Mouse (Mus musculus) CH12.LX (cell line): ENCODE results near the gene Dctn3. TPM values are rescaled to one million over a fixed set of nuclear protein-coding genes. Genes with fewer than 3 reads are reported as not detected.
A peak's percentile ranks its signal among the peaks of the same experiment; 100 is the strongest.

ENCODE experiments used
- DNase-seq: peaks from one replicate; pipeline ENCODE4 v3.0.0-alpha.2; 2013; ENCODE audit errors: extremely low read depth
- H3K27ac ChIP-seq: 2 replicates; pipeline ENCODE4 v1.5.1; 2012; ENCODE audit warnings: low read depth, mild to moderate bottlenecking, control low read depth, moderate library complexity; ENCODE audit not compliant: insufficient read depth
- H3K27me3 ChIP-seq: replicated peaks from 2 replicates; pipeline ENCODE3; 2012; ENCODE audit warnings: inconsistent platforms
- H3K36me3 ChIP-seq, 2 experiments: replicated peaks in 1 of 2; 2 replicates each; pipeline versions ENCODE3 to v1.6.1; 2012; ENCODE audit warnings: inconsistent platforms in 1 of 2, low read length in 1 of 2, mild to moderate bottlenecking in 1 of 2, mixed read lengths in 1 of 2, moderate library complexity in 1 of 2; ENCODE audit not compliant: control insufficient read depth in 1 of 2, insufficient read depth in 1 of 2
- H3K4me1 ChIP-seq, 2 experiments: 2 replicates each; pipeline ENCODE4 v1.6.1; 2012; ENCODE audit warnings: inconsistent platforms in 1 of 2, moderate library complexity in 1 of 2; ENCODE audit not compliant: insufficient read depth in 2 of 2, control insufficient read depth in 1 of 2
- H3K4me2 ChIP-seq: 2 replicates; pipeline ENCODE4 v1.6.1; 2012; ENCODE audit warnings: low read depth, mild to moderate bottlenecking, control low read depth; ENCODE audit not compliant: poor library complexity, insufficient read depth, severe bottlenecking
- H3K4me3 ChIP-seq, 3 experiments: fragments of 150-350 bp in 1 of 3; sonication (generic) in 1 of 3; replicated peaks in 1 of 3; 2 replicates each; pipeline versions ENCODE3 to v1.5.1; 2011 to 2012; ENCODE audit warnings: low read depth in 2 of 3, low read length in 2 of 3, mild to moderate bottlenecking in 2 of 3, moderate library complexity in 2 of 3, control low read depth in 1 of 3, improper control_type of control experiment in 1 of 3, inconsistent platforms in 1 of 3, mixed read lengths in 1 of 3; ENCODE audit not compliant: poor library complexity in 1 of 3
- H3K79me2 ChIP-seq: replicated peaks from 2 replicates; pipeline ENCODE4 v1.6.1; 2012; ENCODE audit warnings: mild to moderate bottlenecking, moderate library complexity; ENCODE audit not compliant: control insufficient read depth, poor library complexity, insufficient read depth, severe bottlenecking; ENCODE audit errors: extremely low read depth
- H3K9ac ChIP-seq: 2 replicates; pipeline ENCODE4 v1.6.1; 2012; ENCODE audit warnings: low read depth, mild to moderate bottlenecking, control low read depth, moderate library complexity; ENCODE audit not compliant: insufficient read depth
- H3K9me3 ChIP-seq: replicated peaks from 2 replicates; pipeline ENCODE3; 2012; ENCODE audit warnings: low read length, inconsistent platforms, mixed read lengths
- BHLHE40 ChIP-seq: IDR thresholded peaks from 2 replicates; pipeline ENCODE4 v1.6.1; 2011; ENCODE audit warnings: mild to moderate bottlenecking, low read depth, low read length, improper control_type of control experiment
- CHD1 ChIP-seq: IDR thresholded peaks from 2 replicates; pipeline ENCODE4 v1.6.1; 2012; ENCODE audit warnings: low read depth, low read length, improper control_type of control experiment, inconsistent platforms
- CHD2 ChIP-seq: IDR thresholded peaks from 2 replicates; pipeline ENCODE4 v1.6.1; 2011; ENCODE audit warnings: low read length, improper control_type of control experiment
- CTCF ChIP-seq, 2 experiments: IDR thresholded peaks in 1 of 2; conservative IDR thresholded peaks in 1 of 2; 2 replicates each; pipeline ENCODE4 v1.5.1; 2011 to 2012; ENCODE audit warnings: low read depth in 2 of 2, low read length in 2 of 2, improper control_type of control experiment in 1 of 2, inconsistent platforms in 1 of 2, mild to moderate bottlenecking in 1 of 2, moderate library complexity in 1 of 2
- E2F4 ChIP-seq: IDR thresholded peaks from 2 replicates; pipeline ENCODE4 v1.6.1; 2011; ENCODE audit warnings: low read depth, low read length, improper control_type of control experiment; ENCODE audit not compliant: insufficient replicate concordance
- ELF1 ChIP-seq: IDR thresholded peaks from 2 replicates; pipeline ENCODE4 v1.6.1; 2014; ENCODE audit warnings: low read depth, mild to moderate bottlenecking, inconsistent platforms, low read length, improper control_type of control experiment
- ETS1 ChIP-seq: conservative IDR thresholded peaks from 2 replicates; pipeline ENCODE4 v1.6.1; 2012; ENCODE audit warnings: low read depth, mild to moderate bottlenecking, inconsistent platforms, low read length, improper control_type of control experiment, moderate library complexity
- GABPA ChIP-seq: IDR thresholded peaks from 2 replicates; pipeline ENCODE4 v1.6.1; 2012; ENCODE audit warnings: low read depth, low read length, improper control_type of control experiment, inconsistent platforms; ENCODE audit not compliant: insufficient replicate concordance
- IRF4 ChIP-seq: IDR thresholded peaks from 2 replicates; pipeline ENCODE4 v1.6.1; 2014; ENCODE audit warnings: low read depth, mild to moderate bottlenecking, inconsistent platforms, low read length, improper control_type of control experiment
- JUN ChIP-seq: IDR thresholded peaks from 2 replicates; pipeline ENCODE4 v1.6.1; 2011; ENCODE audit warnings: low read depth, mild to moderate bottlenecking, low read length, improper control_type of control experiment, moderate library complexity; ENCODE audit not compliant: insufficient read depth
- JUND ChIP-seq: conservative IDR thresholded peaks from 2 replicates; pipeline ENCODE4 v1.6.1; 2011; ENCODE audit warnings: low read depth, low read length, improper control_type of control experiment
- KAT2A ChIP-seq: IDR thresholded peaks from 2 replicates; pipeline ENCODE4 v1.6.1; 2012; ENCODE audit warnings: low read length, improper control_type of control experiment, inconsistent platforms; ENCODE audit not compliant: insufficient replicate concordance
- MAFK ChIP-seq: IDR thresholded peaks from 2 replicates; pipeline ENCODE4 v1.6.1; 2011; ENCODE audit warnings: low read length, improper control_type of control experiment; ENCODE audit not compliant: insufficient replicate concordance
- MAX ChIP-seq: IDR thresholded peaks from 2 replicates; pipeline ENCODE4 v1.6.1; 2011; ENCODE audit warnings: low read length, improper control_type of control experiment
- MAZ ChIP-seq: IDR thresholded peaks from 2 replicates; pipeline ENCODE4 v1.6.1; 2012; ENCODE audit warnings: low read depth, mild to moderate bottlenecking, inconsistent platforms, low read length, improper control_type of control experiment, moderate library complexity
- MEF2A ChIP-seq: IDR thresholded peaks from 2 replicates; pipeline ENCODE4 v1.6.1; 2014; ENCODE audit warnings: low read depth, mild to moderate bottlenecking, inconsistent platforms, low read length, improper control_type of control experiment, borderline replicate concordance
- MXI1 ChIP-seq: IDR thresholded peaks from 2 replicates; pipeline ENCODE4 v1.6.1; 2011; ENCODE audit warnings: mild to moderate bottlenecking, low read depth, low read length, improper control_type of control experiment
- MYC ChIP-seq: IDR thresholded peaks from 2 replicates; pipeline ENCODE4 v1.6.1; 2011; ENCODE audit warnings: low read depth, mild to moderate bottlenecking, improper control_type of control experiment, low read length
- NRF1 ChIP-seq: IDR thresholded peaks from 2 replicates; pipeline ENCODE4 v1.6.1; 2014; ENCODE audit warnings: low read depth, mild to moderate bottlenecking, inconsistent platforms, low read length, improper control_type of control experiment, moderate library complexity
- POLR2A ChIP-seq: IDR thresholded peaks from 2 replicates; pipeline ENCODE4 v1.6.1; 2011; ENCODE audit warnings: low read depth, mild to moderate bottlenecking, improper control_type of control experiment, low read length
- POLR2AphosphoS2 ChIP-seq: IDR thresholded peaks from 2 replicates; pipeline ENCODE4 v1.6.1; 2011; ENCODE audit warnings: low read depth, low read length, improper control_type of control experiment
- RAD21 ChIP-seq: IDR thresholded peaks from 2 replicates; pipeline ENCODE4 v1.6.1; 2011; ENCODE audit warnings: low read depth, mild to moderate bottlenecking, low read length, improper control_type of control experiment, moderate library complexity
- RCOR1 ChIP-seq: conservative IDR thresholded peaks from 2 replicates; pipeline ENCODE4 v1.6.1; 2012; ENCODE audit warnings: low read depth, mild to moderate bottlenecking, inconsistent platforms, low read length, improper control_type of control experiment
- SIN3A ChIP-seq: IDR thresholded peaks from 2 replicates; pipeline ENCODE4 v1.6.1; 2012; ENCODE audit warnings: low read length, improper control_type of control experiment, inconsistent platforms
- SMC3 ChIP-seq: IDR thresholded peaks from 2 replicates; pipeline ENCODE4 v1.6.1; 2011; ENCODE audit warnings: low read depth, low read length, improper control_type of control experiment
- UBTF ChIP-seq: IDR thresholded peaks from 2 replicates; pipeline ENCODE4 v1.6.1; 2012; ENCODE audit warnings: low read depth, mild to moderate bottlenecking, inconsistent platforms, low read length, improper control_type of control experiment, moderate library complexity
- USF1 ChIP-seq: IDR thresholded peaks from 2 replicates; pipeline ENCODE4 v1.6.1; 2014; ENCODE audit warnings: low read depth, mild to moderate bottlenecking, inconsistent platforms, low read length, improper control_type of control experiment
- USF2 ChIP-seq: conservative IDR thresholded peaks from 2 replicates; pipeline ENCODE4 v1.6.1; 2011; ENCODE audit warnings: low read depth, low read length, improper control_type of control experiment
- ZC3H11A ChIP-seq: IDR thresholded peaks from 2 replicates; pipeline ENCODE4 v1.6.1; 2012; ENCODE audit warnings: low read depth, mild to moderate bottlenecking, inconsistent platforms, low read length, improper control_type of control experiment
- ZMIZ1 ChIP-seq: IDR thresholded peaks from 2 replicates; pipeline ENCODE4 v1.6.1; 2012; ENCODE audit warnings: low read depth, mild to moderate bottlenecking, inconsistent platforms, low read length, improper control_type of control experiment
- ZNF384 ChIP-seq: IDR thresholded peaks from 2 replicates; pipeline ENCODE4 v1.6.1; 2012; ENCODE audit warnings: low read depth, low read length, improper control_type of control experiment, inconsistent platforms
- dilution Hi-C: fragments of 300-500 bp; cut with MboI; formaldehyde crosslinking; loops from 2 replicates; pipeline ENCODE4 v1.14.3; 2020; ENCODE audit warnings: low sequenced_read_pairs; ENCODE audit not compliant: extremely low pct_unique_long_range_greater_than_20kb, extremely low pct_ligation_motif_present
- in situ Hi-C: fragments of 300-500 bp; cut with MboI; formaldehyde crosslinking; loops from 3 replicates; pipeline ENCODE4 v1.14.3; 2019; ENCODE audit warnings: low sequenced_read_pairs, low pct_ligation_motif_present, low pct_unique_long_range_greater_than_20kb, mixed read lengths
- polyA plus RNA-seq: library from polyadenylated mRNA; unstranded; fragments of >175 nt; gene quantifications from 2 replicates; pipeline ENCODE4 v1.2.1, GENCODE M21; 2012; ENCODE audit warnings: low read depth; ENCODE audit not compliant: insufficient read length
- total RNA-seq, 2 experiments: library from RNA; depleted of rRNA; stranded (reverse); fragments of 300-350 nt in 1 of 2; fragments of >200 nt in 1 of 2; gene quantifications; 2 replicates each; pipeline ENCODE4 v1.2.3; 2012 to 2014

Gene Dctn3
- total and polyA plus RNA-seq, 3 experiments, result 90.5 to 133 (median 112) TPM

DNA sequence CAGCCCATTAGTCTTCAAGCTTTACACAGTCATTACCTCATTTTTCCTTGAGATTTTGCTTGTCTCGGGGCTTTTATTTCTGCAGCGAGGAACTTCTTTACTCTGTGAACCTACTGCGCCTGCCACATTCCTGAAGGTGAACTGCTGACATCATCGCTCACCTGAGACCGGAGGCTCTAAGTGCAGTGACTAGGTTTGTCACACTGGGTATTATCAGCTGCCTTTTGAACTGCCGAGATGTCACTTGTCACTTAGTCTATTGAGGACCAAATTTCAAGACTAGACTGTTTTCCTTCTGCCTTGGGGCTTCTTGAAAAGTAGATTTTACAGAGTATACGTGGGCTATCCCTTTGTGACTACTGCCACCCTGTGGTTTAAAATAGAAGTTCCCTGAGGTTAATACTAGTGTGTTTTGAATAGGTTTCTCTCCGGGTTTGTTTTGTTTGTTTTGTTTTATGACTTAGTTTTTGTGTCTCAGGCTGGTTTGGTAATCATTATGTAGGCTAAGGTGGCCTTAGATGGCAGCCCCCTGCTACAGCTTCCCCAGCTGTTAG, 14.7 kb downstream of the Dctn3 start:
- Histone ChIP-seq H3K27ac (no peak overlapping the region), H3K9ac (no peak overlapping the region), H3K4me2 (no peak overlapping the region), H3K9me3 (no peaks in the 10 kb centered on the region), H3K27me3 (peaks cover 45% of the 10 kb centered on the region), H3K36me3 (peaks cover 0 to 18% of the 10 kb centered on the region in 2 experiments), H3K4me3 (no peak overlapping the region), H3K79me2 (peaks cover 7% of the 10 kb centered on the region; the same call in 1 of the 2 replicates), H3K4me1 (peaks cover 14 to 36% of the 10 kb centered on the region in 2 experiments)
- in situ Hi-C loops (no loop called here), dilution Hi-C loops (no loop called here)
- peak; percentile 75 for TF ChIP-seq SMC3
- no peak for TF ChIP-seq RCOR1
- peak; percentile 88 for TF ChIP-seq RAD21
- peak; percentile 25 to 88; a peak in 3 of 4 replicates for TF ChIP-seq CTCF (conservative IDR thresholded peaks at IDR 0.05 in 1 of 2, IDR thresholded peaks at IDR 0.05 in 1 of 2; ENCODE audit: low read depth in 2 of 2, low read length in 2 of 2)
- no peak for TF ChIP-seq GABPA
- peak; percentile 68 for DNase-seq

DNA sequence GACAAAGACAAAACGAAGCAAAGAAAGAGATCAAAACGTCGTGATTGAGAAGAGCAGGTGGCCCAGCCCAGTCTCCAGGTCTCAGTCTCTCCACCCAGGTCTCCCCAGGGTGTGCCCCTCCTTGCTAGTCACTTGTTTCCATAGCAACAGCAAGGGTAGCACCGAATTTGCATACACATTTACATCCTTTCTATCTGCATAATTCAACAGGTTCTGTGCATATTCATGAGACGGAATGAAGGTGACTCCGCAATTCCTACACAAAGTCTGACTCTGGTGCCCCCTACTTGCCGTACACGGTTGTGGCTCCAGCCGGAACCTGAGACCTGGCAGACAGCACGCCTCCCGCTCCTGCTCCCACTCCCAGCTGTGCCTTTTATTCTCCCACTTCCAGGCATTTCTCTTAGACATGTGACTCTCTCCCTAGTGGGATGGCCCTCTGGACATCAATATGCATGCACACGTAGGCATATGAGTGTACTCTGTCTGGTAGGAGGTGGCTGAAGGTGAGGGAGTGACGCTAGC, 15.9 kb downstream of the Dctn3 start:
- peaks cover 12 to 30% of the 10 kb centered on the region in 2 experiments for H3K4me1 ChIP-seq
- no peak overlapping the region for H3K27ac ChIP-seq
- peak overlapping the region; percentile 33; the same call in 1 of the 2 replicates for H3K4me2 ChIP-seq
- H3K9ac ChIP-seq, result no peak overlapping the region
- peaks cover 0 to 14% of the 10 kb centered on the region in 2 experiments for H3K36me3 ChIP-seq
- peak overlapping the region in 1 of 3 experiments; percentile 21 for H3K4me3 ChIP-seq
- no peaks in the 10 kb centered on the region for H3K9me3 ChIP-seq
- DNase-seq, result peak; percentile 81
- peaks cover 48% of the 10 kb centered on the region for H3K27me3 ChIP-seq
- in situ Hi-C loops (no loop called here), dilution Hi-C loops (no loop called here)
- H3K79me2 ChIP-seq, result no peaks in the 10 kb centered on the region
- TF ChIP-seq JUND (no peak), ZC3H11A (no peak), BHLHE40 (0 out of 2 replicates have a peak, but pooled peaks have one; percentile 12), MAFK (no peak; the same call in 1 of the 2 replicates), POLR2AphosphoS2 (no peak), MAZ (0 out of 2 replicates have a peak, but pooled peaks have one; percentile 19), MEF2A (no peak), ETS1 (0 out of 2 replicates have a peak, but pooled peaks have one; percentile 17), MYC (no peak), SIN3A (no peak), IRF4 (no peak; the same call in 1 of the 2 replicates), CTCF (conservative IDR thresholded peaks at IDR 0.05 in 1 of 2, IDR thresholded peaks at IDR 0.05 in 1 of 2; ENCODE audit: low read depth in 2 of 2, low read length in 2 of 2) (peak in 1 of 2 experiments; percentile 69; a peak in 2 of 4 replicates), CHD1 (no peak), RCOR1 (no peak), E2F4 (no peak), USF1 (no peak), JUN (no peak), ZNF384 (no peak), ZMIZ1 (no peak), CHD2 (no peak), USF2 (no peak), POLR2A (no peak), MAX (peak; percentile 30; the same call in 1 of the 2 replicates), NRF1 (no peak), MXI1 (no peak), ELF1 (no peak), UBTF (no peak), KAT2A (no peak), GABPA (no peak)
